Mouse (Mus musculus) midbrain, embryonic 10.5 days (tissue): Measurements from ENCODE around the gene Sike1. TPM values are rescaled to one million over a fixed set of nuclear protein-coding genes. Genes with fewer than 3 reads are reported as not detected.

Experiments used
- DNase-seq: peaks from one replicate; pipeline ENCODE4 v3.0.0-alpha.2; 2017; ENCODE audit warnings: low spot score
- H3K27ac ChIP-seq: fragments of 300-500 bp; sonication (generic); replicated peaks from 2 replicates; pipeline ENCODE4 v1.5.1; 2016; ENCODE audit warnings: mild to moderate bottlenecking
- H3K27me3 ChIP-seq: fragments of 300-500 bp; sonication (generic); 2 replicates; pipeline ENCODE4 v1.6.1; 2016; ENCODE audit warnings: low read depth, mild to moderate bottlenecking; ENCODE audit not compliant: poor library complexity, severe bottlenecking
- H3K36me3 ChIP-seq: fragments of 300-500 bp; sonication (generic); 2 replicates; pipeline ENCODE4 v1.6.1; 2016; ENCODE audit warnings: mild to moderate bottlenecking, moderate library complexity
- H3K4me1 ChIP-seq: fragments of 300-500 bp; sonication (generic); 2 replicates; pipeline ENCODE4 v1.6.1; 2016
- H3K4me3 ChIP-seq: fragments of 300-500 bp; sonication (generic); 2 replicates; pipeline ENCODE4 v1.5.1; 2016; ENCODE audit warnings: mild to moderate bottlenecking, moderate library complexity
- H3K9me3 ChIP-seq: fragments of 300-500 bp; sonication (generic); replicated peaks from 2 replicates; pipeline ENCODE4 v1.6.1; 2016; ENCODE audit warnings: mild to moderate bottlenecking
- WGBS: fragments of 180-500 bp; shearing (Covaris S2); methylation state at CpG from one replicate; pipeline ENCODE4 v1.1.7; 2016; 5-methylcytosine and 5-hydroxymethylcytosine counted together
- polyA plus RNA-seq: library from polyadenylated mRNA; unstranded; fragments of >200 nt; fragmentation: Nextera tagmentation; extraction: Ambion mirVana; gene quantifications from 2 replicates; pipeline ENCODE4 v1.2.1, GENCODE M21; 2016

Sike1 gene
- polyA plus RNA-seq, 1 experiment from 2014 or later, result 81.3 TPM

- no peak for DNase-seq
- 71% methylated on average over 3 of the region's 3 CpGs for WGBS
- H3K9me3 ChIP-seq, result no peaks in the 10 kb centered on the region
- H3K27me3 ChIP-seq, result no peaks in the 10 kb centered on the region
- peaks cover 10% of the 10 kb centered on the region for H3K36me3 ChIP-seq
- peaks cover 25% of the 10 kb centered on the region for H3K4me1 ChIP-seq
- no peak overlapping the region for H3K27ac ChIP-seq
- no peak overlapping the region for H3K4me3 ChIP-seq
Measured at GRCm38 (mm10) chr3:102992936-102993335, 2.6 kb upstream of the Sike1 start.

GRCm38 (mm10) chr3:102995233-102995604 is 289 bp upstream of the Sike1 start:
- H3K27ac ChIP-seq, result peak overlapping the region; percentile 92
- H3K4me3 ChIP-seq, result peak overlapping the region; percentile 86
- H3K4me1 ChIP-seq, result peaks cover 25% of the 10 kb centered on the region
- H3K27me3 ChIP-seq, result no peaks in the 10 kb centered on the region
- DNase-seq, result no peak
- H3K9me3 ChIP-seq, result peaks cover 10% of the 10 kb centered on the region; the same call in 1 of the 2 replicates
- 60% methylated on average over 7 of the region's 7 CpGs for WGBS
- H3K36me3 ChIP-seq, result peaks cover 32% of the 10 kb centered on the region

GRCm38 (mm10) chr3:102997036-102997435 is 1.5 kb downstream of the Sike1 start:
- 84% methylated on average over 10 of the region's 10 CpGs for WGBS
- H3K4me1 ChIP-seq, result peaks cover 25% of the 10 kb centered on the region
- H3K4me3 ChIP-seq, result peak overlapping the region; percentile 86; the same call in 1 of the 2 replicates
- no peaks in the 10 kb centered on the region for H3K27me3 ChIP-seq
- no peak for DNase-seq
- peaks cover 51% of the 10 kb centered on the region for H3K36me3 ChIP-seq
- no peak overlapping the region for H3K27ac ChIP-seq
- H3K9me3 ChIP-seq, result peaks cover 16% of the 10 kb centered on the region; the same call in 1 of the 2 replicates

GRCm38 (mm10) chr3:102997591-102997990 is 2.1 kb downstream of the Sike1 start:
- no peak overlapping the region for H3K27ac ChIP-seq
- DNase-seq, result no peak
- H3K9me3 ChIP-seq, result peaks cover 16% of the 10 kb centered on the region; the same call in 1 of the 2 replicates
- no peaks in the 10 kb centered on the region for H3K27me3 ChIP-seq
- no peak overlapping the region for H3K4me3 ChIP-seq
- peaks cover 56% of the 10 kb centered on the region for H3K36me3 ChIP-seq
- H3K4me1 ChIP-seq, result peaks cover 25% of the 10 kb centered on the region
- 93% methylated on average over 3 of the region's 3 CpGs for WGBS

- no peak overlapping the region for H3K27ac ChIP-seq
- H3K4me1 ChIP-seq, result peaks cover 6% of the 10 kb centered on the region
- H3K4me3 ChIP-seq, result no peak overlapping the region
- DNase-seq, result no peak
- WGBS, result 95% methylated on average over 7 of the region's 7 CpGs
- peaks cover 92% of the 10 kb centered on the region for H3K36me3 ChIP-seq
- H3K9me3 ChIP-seq, result peaks cover 16% of the 10 kb centered on the region; the same call in 1 of the 2 replicates
- H3K27me3 ChIP-seq, result no peaks in the 10 kb centered on the region
Measured at GRCm38 (mm10) chr3:103001595-103001994, 6.1 kb downstream of the Sike1 start.

GRCm38 (mm10) chr3:103017350-103017749 is 21.8 kb downstream of the Sike1 start:
- Histone ChIP-seq H3K4me3 (no peak overlapping the region), H3K27ac (no peak overlapping the region), H3K4me1 (peaks cover 7% of the 10 kb centered on the region), H3K36me3 (no peaks in the 10 kb centered on the region), H3K9me3 (no peaks in the 10 kb centered on the region), H3K27me3 (no peaks in the 10 kb centered on the region)
- DNase-seq, result no peak
- 81% methylated on average over 2 of the region's 2 CpGs for WGBS

GRCm38 (mm10) chr3:103019462-103019861 is 24.0 kb downstream of the Sike1 start:
- H3K9me3 ChIP-seq, result no peaks in the 10 kb centered on the region
- peak overlapping the region; percentile 100 for H3K27ac ChIP-seq
- DNase-seq, result no peak
- no peaks in the 10 kb centered on the region for H3K27me3 ChIP-seq
- H3K36me3 ChIP-seq, result peaks cover 7% of the 10 kb centered on the region
- WGBS, result 86% methylated on average over 2 of the region's 2 CpGs
- peaks cover 9% of the 10 kb centered on the region for H3K4me1 ChIP-seq
- peak overlapping the region; percentile 92; the same call in 1 of the 2 replicates for H3K4me3 ChIP-seq

- Histone ChIP-seq H3K9me3 (no peaks in the 10 kb centered on the region), H3K27ac (peak within 1 kb of the TSS; percentile 100), H3K4me1 (peaks cover 9% of the 10 kb centered on the region), H3K4me3 (peak within 1 kb of the TSS; percentile 92), H3K27me3 (no peaks in the 10 kb centered on the region), H3K36me3 (peaks cover 16% of the 10 kb centered on the region)
- WGBS, result under 1% methylated on average over 55 of the region's 55 CpGs
- peak; percentile 97 for DNase-seq
Measured at GRCm38 (mm10) chr3:103020249-103020942, 24.9 kb downstream of the Sike1 start, which contains the start of gene Csde1. Gene Csde1 (plus strand): TSS chr3:103020426.

GRCm38 (mm10) chr3:103020943-103021638 is 25.6 kb downstream of the Sike1 start:
- no peaks in the 10 kb centered on the region for H3K27me3 ChIP-seq
- H3K9me3 ChIP-seq, result no peaks in the 10 kb centered on the region
- peaks cover 23% of the 10 kb centered on the region for H3K36me3 ChIP-seq
- H3K4me3 ChIP-seq, result peak overlapping the region; percentile 92
- H3K27ac ChIP-seq, result peak overlapping the region; percentile 100
- 1% methylated on average over 34 of the region's 37 CpGs for WGBS
- H3K4me1 ChIP-seq, result peaks cover 9% of the 10 kb centered on the region
- DNase-seq, result peak; percentile 93

GRCm38 (mm10) chr3:103026174-103026573 is 30.7 kb downstream of the Sike1 start:
- peaks cover 9% of the 10 kb centered on the region for H3K4me1 ChIP-seq
- H3K4me3 ChIP-seq, result no peak overlapping the region
- no peak for DNase-seq
- H3K27ac ChIP-seq, result no peak overlapping the region
- H3K36me3 ChIP-seq, result peaks cover 74% of the 10 kb centered on the region
- no peaks in the 10 kb centered on the region for H3K27me3 ChIP-seq
- no peaks in the 10 kb centered on the region for H3K9me3 ChIP-seq
- WGBS, result 93% methylated on average over 1 of the region's 1 CpGs

GRCm38 (mm10) chr3:103040285-103040684 is 44.8 kb downstream of the Sike1 start:
- no peak for DNase-seq
- Histone ChIP-seq H3K4me3 (no peak overlapping the region), H3K4me1 (no peaks in the 10 kb centered on the region), H3K27me3 (no peaks in the 10 kb centered on the region), H3K9me3 (no peaks in the 10 kb centered on the region), H3K27ac (no peak overlapping the region), H3K36me3 (peaks cover 98% of the 10 kb centered on the region)
- WGBS, result 94% methylated on average over 6 of the region's 6 CpGs

- Histone ChIP-seq H3K4me1 (no peaks in the 10 kb centered on the region), H3K27me3 (no peaks in the 10 kb centered on the region), H3K36me3 (peaks cover 98% of the 10 kb centered on the region), H3K27ac (no peak overlapping the region), H3K9me3 (no peaks in the 10 kb centered on the region), H3K4me3 (no peak overlapping the region)
- 94% methylated on average over 1 of the region's 1 CpGs for WGBS
- no peak for DNase-seq
Measured at GRCm38 (mm10) chr3:103040861-103041379, 45.4 kb downstream of the Sike1 start.
